Mouse (Mus musculus) liver, embryonic 12.5 days (tissue): ENCODE measurements around the gene Zfp57. TPM values are rescaled to one million over a fixed set of nuclear protein-coding genes. Genes with fewer than 3 reads are reported as not detected.
A peak's percentile ranks its signal among the peaks of the same experiment; 100 is the strongest.

Experiments used
- ATAC-seq: fragments of 200-750 bp; cut with Nextera tagmentation; 2 replicates; pipeline ENCODE4 v1.8.0; 2017; ENCODE audit warnings: moderate number of reproducible peaks, mild to moderate bottlenecking, moderate library complexity
- H3K27ac ChIP-seq: fragments of 300-500 bp; sonication (generic); 2 replicates; pipeline ENCODE4 v1.5.1; 2016; ENCODE audit warnings: mild to moderate bottlenecking
- H3K27me3 ChIP-seq: fragments of 300-500 bp; sonication (generic); replicated peaks from 2 replicates; pipeline ENCODE4 v1.6.1; 2016; ENCODE audit warnings: mild to moderate bottlenecking, moderate library complexity
- H3K36me3 ChIP-seq: fragments of 300-500 bp; sonication (generic); 2 replicates; pipeline ENCODE4 v1.6.1; 2016; ENCODE audit warnings: mild to moderate bottlenecking, moderate library complexity
- H3K4me1 ChIP-seq: fragments of 300-500 bp; sonication (generic); 2 replicates; pipeline ENCODE4 v1.6.1; 2016
- H3K4me2 ChIP-seq: fragments of 300-500 bp; sonication (generic); 2 replicates; pipeline ENCODE4 v1.6.1; 2016; ENCODE audit warnings: mild to moderate bottlenecking, moderate library complexity
- H3K4me3 ChIP-seq: fragments of 300-500 bp; sonication (generic); 2 replicates; pipeline ENCODE4 v1.5.1; 2016; ENCODE audit warnings: mild to moderate bottlenecking, moderate library complexity
- H3K9ac ChIP-seq: fragments of 300-500 bp; sonication (generic); 2 replicates; pipeline ENCODE4 v1.6.1; 2016; ENCODE audit warnings: mild to moderate bottlenecking, moderate library complexity
- H3K9me3 ChIP-seq: fragments of 300-500 bp; sonication (generic); replicated peaks from 2 replicates; pipeline ENCODE4 v1.6.1; 2016; ENCODE audit warnings: mild to moderate bottlenecking, moderate library complexity
- WGBS: fragments of 180-500 bp; shearing (Covaris S2); methylation state at CpG from one replicate; pipeline ENCODE4 v1.1.7; 2016; ENCODE audit not compliant: insufficient replicate concordance; 5-methylcytosine and 5-hydroxymethylcytosine counted together
- polyA plus RNA-seq: library from polyadenylated mRNA; unstranded; fragments of >200 nt; fragmentation: Nextera tagmentation; extraction: Ambion mirVana; gene quantifications from 2 replicates; pipeline ENCODE4 v1.2.1, GENCODE M21; 2016

Gene Zfp57
- polyA plus RNA-seq, 1 experiment from 2014 or later = 11.2 TPM

GRCm38 (mm10) chr17:37048383-37048782 is 47.4 kb downstream of the Zfp57 start:
- H3K4me1 ChIP-seq = peaks cover 34% of the 10 kb centered on the region
- ATAC-seq = no peak
- H3K9me3 ChIP-seq = no peaks in the 10 kb centered on the region
- H3K36me3 ChIP-seq = no peaks in the 10 kb centered on the region
- H3K27me3 ChIP-seq = peaks cover 98% of the 10 kb centered on the region
- no peak overlapping the region for H3K4me2 ChIP-seq
- no peak overlapping the region for H3K27ac ChIP-seq
- no peak overlapping the region for H3K4me3 ChIP-seq
- no peak overlapping the region for H3K9ac ChIP-seq
- 55% methylated on average over 7 of the region's 7 CpGs for WGBS

GRCm38 (mm10) chr17:37049570-37050310 is 48.8 kb downstream of the Zfp57 start:
- Histone ChIP-seq H3K9ac (no peak overlapping the region), H3K36me3 (0 out of 2 replicates have a peak, but pooled peaks cover 3% of the 10 kb centered on the region), H3K4me1 (peaks cover 34% of the 10 kb centered on the region), H3K27ac (no peak overlapping the region), H3K4me2 (peak overlapping the region; percentile 64), H3K27me3 (peaks cover 86% of the 10 kb centered on the region), H3K9me3 (no peaks in the 10 kb centered on the region), H3K4me3 (peak overlapping the region; percentile 43)
- WGBS = 5% methylated on average over 39 of the region's 39 CpGs
- ATAC-seq = 0 out of 2 replicates have a peak, but pooled peaks have one; percentile 10

DNA sequence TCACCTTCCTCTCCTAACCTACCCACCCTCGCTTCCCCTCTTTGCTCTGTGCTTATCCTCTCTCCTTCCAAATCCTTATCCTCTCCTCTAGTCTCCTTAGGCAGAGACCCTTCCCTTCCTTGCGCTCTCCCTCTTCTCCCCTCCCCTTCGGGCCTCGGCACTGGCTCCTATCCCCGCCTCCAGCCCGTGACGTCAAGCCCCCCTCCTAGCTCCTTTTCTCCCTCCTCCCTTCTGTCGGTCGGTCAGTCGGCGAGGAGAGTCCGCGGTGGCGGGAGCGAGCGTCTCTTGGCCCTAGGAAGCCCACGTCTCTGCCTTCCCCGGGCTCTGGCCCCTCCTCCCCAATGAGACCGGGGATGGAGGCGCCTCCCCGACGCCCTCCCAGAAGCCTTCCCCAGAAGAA is 49.4 kb downstream of the Zfp57 start:
- WGBS = under 1% methylated on average over 22 of the region's 22 CpGs
- peaks cover 79% of the 10 kb centered on the region for H3K27me3 ChIP-seq
- H3K27ac ChIP-seq = no peak overlapping the region
- H3K9me3 ChIP-seq = no peaks in the 10 kb centered on the region
- no peak overlapping the region for H3K9ac ChIP-seq
- H3K36me3 ChIP-seq = 0 out of 2 replicates have a peak, but pooled peaks cover 3% of the 10 kb centered on the region
- peak overlapping the region; percentile 43 for H3K4me3 ChIP-seq
- peaks cover 34% of the 10 kb centered on the region for H3K4me1 ChIP-seq
- H3K4me2 ChIP-seq = peak overlapping the region; percentile 64
- 0 out of 2 replicates have a peak, but pooled peaks have one; percentile 9 for ATAC-seq

- Histone ChIP-seq H3K4me2 (peak overlapping the region; percentile 64), H3K36me3 (0 out of 2 replicates have a peak, but pooled peaks cover 3% of the 10 kb centered on the region), H3K4me1 (peaks cover 34% of the 10 kb centered on the region), H3K9me3 (no peaks in the 10 kb centered on the region), H3K27me3 (peaks cover 74% of the 10 kb centered on the region), H3K4me3 (peak overlapping the region; percentile 43), H3K9ac (no peak overlapping the region), H3K27ac (no peak overlapping the region)
- 6% methylated on average over 27 of the region's 27 CpGs for WGBS
- 0 out of 2 replicates have a peak, but pooled peaks have one; percentile 4 for ATAC-seq
These were observed 49.9 kb downstream of the Zfp57 start for GRCm38 (mm10) chr17:37050876-37051275.

GRCm38 (mm10) chr17:37051745-37052144 is 50.8 kb downstream of the Zfp57 start:
- H3K4me1 ChIP-seq = peaks cover 26% of the 10 kb centered on the region
- no peak overlapping the region for H3K9ac ChIP-seq
- no peak for ATAC-seq
- H3K27me3 ChIP-seq = peaks cover 66% of the 10 kb centered on the region
- no peak overlapping the region for H3K4me2 ChIP-seq
- H3K36me3 ChIP-seq = 0 out of 2 replicates have a peak, but pooled peaks cover 3% of the 10 kb centered on the region
- no peaks in the 10 kb centered on the region for H3K9me3 ChIP-seq
- no peak overlapping the region for H3K4me3 ChIP-seq
- H3K27ac ChIP-seq = no peak overlapping the region
- 27% methylated on average over 4 of the region's 4 CpGs for WGBS

- no peak for ATAC-seq
- Histone ChIP-seq H3K9ac (no peak overlapping the region), H3K4me1 (no peaks in the 10 kb centered on the region), H3K4me2 (no peak overlapping the region), H3K4me3 (no peak overlapping the region), H3K36me3 (peaks cover 3% of the 10 kb centered on the region; the same call in 1 of the 2 replicates), H3K27me3 (peaks cover 13% of the 10 kb centered on the region), H3K9me3 (no peaks in the 10 kb centered on the region), H3K27ac (no peak overlapping the region)
- 78% methylated on average over 6 of the region's 6 CpGs for WGBS
These were observed 56.0 kb downstream of the Zfp57 start for GRCm38 (mm10) chr17:37056957-37057356.

Other genes with a start within 250 kb of the Zfp57 start
- gene H2-M10.5, start 228.3 kb upstream of the Zfp57 start, polyA plus RNA-seq = not detected in 2 replicates
- gene H2-M10.6, start 189.0 kb upstream of the Zfp57 start, polyA plus RNA-seq = not detected in 2 replicates
- 14.4 and 16.2 TPM in 2 replicates for gene Trim26, start 164.0 kb upstream of the Zfp57 start, polyA plus RNA-seq
- 0.38 and 0.43 TPM in 2 replicates for gene Trim15, start 134.0 kb upstream of the Zfp57 start, polyA plus RNA-seq
- gene Trim10, start 131.6 kb upstream of the Zfp57 start, polyA plus RNA-seq = 227 and 235 TPM in 2 replicates
- not detected in 2 replicates for gene Trim40, start 111.0 kb upstream of the Zfp57 start, polyA plus RNA-seq
- not detected in 2 replicates for gene Trim31, start 103.0 kb upstream of the Zfp57 start, polyA plus RNA-seq
- not detected in 2 replicates for gene Rnf39, start 58.2 kb upstream of the Zfp57 start, polyA plus RNA-seq
- gene Ppp1r11, start 49.4 kb upstream of the Zfp57 start, polyA plus RNA-seq = 44.5 and 47.3 TPM in 2 replicates
- gene Znrd1, start 42.6 kb upstream of the Zfp57 start, polyA plus RNA-seq = 32.7 and 33.5 TPM in 2 replicates
- 3.9 and 5.2 TPM in 2 replicates for gene Znrd1as, start 42.6 kb upstream of the Zfp57 start, polyA plus RNA-seq
- gene 2410137M14Rik, start 19.9 kb upstream of the Zfp57 start, polyA plus RNA-seq = not detected in 2 replicates
- 0.11 TPM in 1 of 2 replicates, not detected in the other for gene H2-M5, start 11.6 kb upstream of the Zfp57 start, polyA plus RNA-seq
- gene Mog, start 22.2 kb downstream of the Zfp57 start, polyA plus RNA-seq = not detected in 2 replicates
- gene Gabbr1, start 44.8 kb downstream of the Zfp57 start, polyA plus RNA-seq = 1.1 and 1.6 TPM in 2 replicates
- gene Olfr90, start 87.3 kb downstream of the Zfp57 start, polyA plus RNA-seq = not detected in 2 replicates
- not detected in 2 replicates for gene Olfr91, start 97.1 kb downstream of the Zfp57 start, polyA plus RNA-seq
- gene Olfr92, start 118.9 kb downstream of the Zfp57 start, polyA plus RNA-seq = not detected in 2 replicates
- gene Olfr93, start 160.3 kb downstream of the Zfp57 start, polyA plus RNA-seq = not detected in 2 replicates
- gene Ubd, start 192.7 kb downstream of the Zfp57 start, polyA plus RNA-seq = not detected in 2 replicates
- gene Olfr94, start 199.8 kb downstream of the Zfp57 start, polyA plus RNA-seq = not detected in 2 replicates
- not detected in 2 replicates for gene Olfr95, start 212.0 kb downstream of the Zfp57 start, polyA plus RNA-seq
- gene Olfr96, start 219.0 kb downstream of the Zfp57 start, polyA plus RNA-seq = not detected in 2 replicates
- not detected in 2 replicates for gene Olfr97, start 236.2 kb downstream of the Zfp57 start, polyA plus RNA-seq